Mouse (Mus musculus): ENCODE data around the gene Tmem178. TPM values are rescaled to one million over a fixed set of nuclear protein-coding genes. Genes with fewer than 3 reads are reported as not detected.

Gene Tmem178
- polyA plus RNA-seq, 1 experiment from 2014 or later: 30.5 TPM

DNA sequence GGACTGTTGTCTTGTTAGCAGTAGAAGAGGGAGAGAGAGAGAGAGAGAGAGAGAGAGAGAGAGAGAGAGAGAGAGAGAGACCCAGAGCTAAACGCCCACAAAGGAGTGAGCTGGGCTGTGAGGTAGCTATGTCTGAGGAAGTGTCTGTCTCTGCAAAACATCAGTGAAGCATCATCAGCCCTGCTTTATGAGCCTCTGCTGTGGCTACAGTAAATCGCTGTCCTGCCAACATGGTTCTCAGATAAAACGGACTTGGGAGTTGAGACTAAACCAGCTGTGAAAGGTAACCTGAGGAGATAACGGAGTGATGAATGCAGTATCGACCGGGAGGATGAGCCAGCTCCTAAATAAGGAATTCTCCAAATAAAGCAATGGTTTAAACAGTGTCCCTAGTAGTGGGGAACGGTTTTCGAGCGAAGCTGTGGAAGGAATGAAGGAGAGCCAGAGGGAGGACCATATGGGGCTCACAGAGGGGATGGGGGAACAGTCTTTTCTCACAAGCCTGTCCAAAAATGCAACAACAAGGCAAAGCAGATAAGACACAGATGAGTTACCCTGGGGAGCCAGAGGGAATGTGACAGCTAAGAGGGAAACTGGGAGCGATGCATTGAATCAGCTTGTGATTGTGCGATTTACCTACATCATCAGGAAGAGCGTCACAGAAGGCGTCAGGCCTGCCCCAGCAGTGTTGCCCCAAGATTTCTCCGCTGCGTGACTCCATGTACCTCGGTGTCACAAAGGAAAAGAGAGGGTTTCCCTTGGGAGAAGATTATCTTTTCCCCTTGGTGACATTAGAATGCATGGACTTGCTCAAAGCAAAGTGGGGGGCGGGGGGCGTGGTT is 66.6 kb downstream of the Tmem178 start:
- no peak overlapping the region for H3K4me3 ChIP-seq (replicated peaks; ENCODE audit: low read depth, low read length)
- H3K27ac ChIP-seq (replicated peaks; ENCODE audit: low read depth, low read length): peak overlapping the region; percentile 42
- no peak for ATAC-seq (ENCODE audit: low FRiP score, low TSS enrichment)
- H3K9me3 ChIP-seq (ENCODE audit: control insufficient read depth, low read length): no peaks in the 10 kb centered on the region
- no peak overlapping the region for H3K9ac ChIP-seq (replicated peaks; ENCODE audit: low read length)
- H3K4me1 ChIP-seq (ENCODE audit: control insufficient read depth, insufficient read depth, low read length): peaks cover 19% of the 10 kb centered on the region; the same call in 1 of the 2 replicates
- H3K36me3 ChIP-seq (ENCODE audit: control insufficient read depth, insufficient read depth, low read length): no peaks in the 10 kb centered on the region
- peak; percentile 38 for DNase-seq
- no peaks in the 10 kb centered on the region for H3K27me3 ChIP-seq (ENCODE audit: control insufficient read depth, insufficient read depth, low read length)
- H3K4me2 ChIP-seq (ENCODE audit: low read length): no peak overlapping the region
- 69% methylated on average over 18 of the region's 18 CpGs for WGBS

DNA sequence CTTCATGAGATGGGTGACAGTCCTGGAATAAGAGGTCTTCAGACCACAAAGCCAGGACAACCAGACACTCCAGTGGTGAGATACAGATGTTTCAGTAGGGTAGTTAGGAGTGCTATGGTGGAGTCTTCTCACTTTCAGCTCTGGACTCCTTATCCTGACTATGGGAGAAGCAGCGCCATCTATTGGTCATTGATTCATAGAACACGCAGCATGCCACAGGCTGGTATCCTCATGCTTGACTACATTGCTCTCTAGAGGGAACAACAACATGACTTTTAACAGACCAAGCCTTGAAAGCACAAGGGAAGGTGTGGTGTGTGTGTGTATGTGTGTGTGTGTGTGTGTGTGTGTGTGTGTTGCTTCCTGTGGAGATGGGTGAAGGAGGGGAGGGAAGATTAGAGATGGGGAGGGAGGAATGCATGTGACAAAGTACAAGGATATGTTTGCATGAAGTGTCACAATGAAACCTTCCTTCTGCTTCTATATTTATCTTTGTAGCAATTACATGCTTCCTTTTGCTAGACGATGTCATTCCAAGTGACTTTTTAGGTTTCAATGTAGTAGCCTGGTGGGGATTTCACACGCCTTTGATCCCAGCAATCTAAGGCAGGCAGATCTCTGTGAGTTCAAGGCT is 71.5 kb downstream of the Tmem178 start:
- Histone ChIP-seq H3K9ac (replicated peaks; ENCODE audit: low read length) (no peak overlapping the region), H3K4me2 (ENCODE audit: low read length) (no peak overlapping the region), H3K27ac (replicated peaks; ENCODE audit: low read depth, low read length) (no peak overlapping the region), H3K36me3 (ENCODE audit: control insufficient read depth, insufficient read depth, low read length) (no peaks in the 10 kb centered on the region), H3K4me1 (ENCODE audit: control insufficient read depth, insufficient read depth, low read length) (peaks cover 9% of the 10 kb centered on the region; the same call in 1 of the 2 replicates), H3K27me3 (ENCODE audit: control insufficient read depth, insufficient read depth, low read length) (no peaks in the 10 kb centered on the region), H3K4me3 (replicated peaks; ENCODE audit: low read depth, low read length) (no peak overlapping the region), H3K9me3 (ENCODE audit: control insufficient read depth, low read length) (no peaks in the 10 kb centered on the region)
- WGBS: 55% methylated on average over 4 of the region's 4 CpGs
- DNase-seq: peak; percentile 87
- no peak for ATAC-seq (ENCODE audit: low FRiP score, low TSS enrichment)

DNA sequence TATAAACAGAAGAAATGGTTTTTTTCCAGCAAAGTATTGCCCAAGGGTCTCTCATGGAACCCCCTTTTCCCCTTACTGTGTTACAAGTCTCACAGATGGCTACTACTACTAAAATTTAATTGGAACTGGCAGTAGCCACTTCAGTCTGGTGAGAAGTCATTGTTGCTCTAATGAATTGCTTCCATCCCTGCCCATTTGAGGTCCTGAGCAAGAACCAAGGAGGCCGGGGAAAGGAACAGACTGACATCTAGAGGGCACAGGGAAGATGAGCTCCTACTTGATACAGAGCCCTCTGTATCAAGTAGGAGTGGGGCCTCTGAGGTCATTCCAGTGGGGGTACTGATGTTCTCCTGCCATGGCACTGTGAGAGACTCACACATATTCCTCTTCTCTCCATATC is 72.7 kb downstream of the Tmem178 start:
- no peaks in the 10 kb centered on the region for H3K27me3 ChIP-seq (ENCODE audit: control insufficient read depth, insufficient read depth, low read length)
- WGBS: 36% methylated on average over 1 of the region's 1 CpGs
- H3K9me3 ChIP-seq (ENCODE audit: control insufficient read depth, low read length): no peaks in the 10 kb centered on the region
- ATAC-seq (ENCODE audit: low FRiP score, low TSS enrichment) (no peak; the same call in 1 of the 2 replicates), DNase-seq (peak; percentile 70)
- no peak overlapping the region for H3K9ac ChIP-seq (replicated peaks; ENCODE audit: low read length)
- H3K4me1 ChIP-seq (ENCODE audit: control insufficient read depth, insufficient read depth, low read length): no peaks in the 10 kb centered on the region
- H3K27ac ChIP-seq (replicated peaks; ENCODE audit: low read depth, low read length): no peak overlapping the region
- no peak overlapping the region for H3K4me2 ChIP-seq (ENCODE audit: low read length)
- no peaks in the 10 kb centered on the region for H3K36me3 ChIP-seq (ENCODE audit: control insufficient read depth, insufficient read depth, low read length)
- H3K4me3 ChIP-seq (replicated peaks; ENCODE audit: low read depth, low read length): no peak overlapping the region

DNA sequence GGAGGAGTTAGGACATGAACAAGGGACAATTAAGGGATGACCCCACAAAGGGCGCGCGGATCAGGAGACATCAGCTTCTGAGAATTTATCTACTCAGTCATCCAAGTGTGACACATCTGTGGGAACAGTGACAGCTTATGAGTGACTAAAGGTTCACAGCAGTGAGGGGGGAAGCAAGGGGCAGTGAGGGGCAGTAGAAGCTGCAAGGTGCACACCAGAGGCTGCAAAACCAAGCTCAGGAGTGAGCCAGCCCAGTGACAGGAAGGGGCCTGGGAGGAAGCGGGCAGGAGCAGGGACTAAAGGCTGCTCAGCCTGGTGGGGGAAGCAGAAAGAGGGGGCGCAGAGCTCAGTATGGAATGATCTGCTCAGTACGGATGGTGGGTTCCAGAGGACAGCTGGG is 82.9 kb downstream of the Tmem178 start:
- 88% methylated on average over 6 of the region's 6 CpGs for WGBS
- Histone ChIP-seq H3K4me3 (replicated peaks; ENCODE audit: low read depth, low read length) (no peak overlapping the region), H3K4me1 (ENCODE audit: control insufficient read depth, insufficient read depth, low read length) (no peaks in the 10 kb centered on the region), H3K9ac (replicated peaks; ENCODE audit: low read length) (no peak overlapping the region), H3K27me3 (ENCODE audit: control insufficient read depth, insufficient read depth, low read length) (no peaks in the 10 kb centered on the region), H3K9me3 (ENCODE audit: control insufficient read depth, low read length) (no peaks in the 10 kb centered on the region), H3K4me2 (ENCODE audit: low read length) (no peak overlapping the region), H3K36me3 (ENCODE audit: control insufficient read depth, insufficient read depth, low read length) (peaks cover 18% of the 10 kb centered on the region), H3K27ac (replicated peaks; ENCODE audit: low read depth, low read length) (no peak overlapping the region)
- ATAC-seq (ENCODE audit: low FRiP score, low TSS enrichment) (no peak), DNase-seq (no peak)

DNA sequence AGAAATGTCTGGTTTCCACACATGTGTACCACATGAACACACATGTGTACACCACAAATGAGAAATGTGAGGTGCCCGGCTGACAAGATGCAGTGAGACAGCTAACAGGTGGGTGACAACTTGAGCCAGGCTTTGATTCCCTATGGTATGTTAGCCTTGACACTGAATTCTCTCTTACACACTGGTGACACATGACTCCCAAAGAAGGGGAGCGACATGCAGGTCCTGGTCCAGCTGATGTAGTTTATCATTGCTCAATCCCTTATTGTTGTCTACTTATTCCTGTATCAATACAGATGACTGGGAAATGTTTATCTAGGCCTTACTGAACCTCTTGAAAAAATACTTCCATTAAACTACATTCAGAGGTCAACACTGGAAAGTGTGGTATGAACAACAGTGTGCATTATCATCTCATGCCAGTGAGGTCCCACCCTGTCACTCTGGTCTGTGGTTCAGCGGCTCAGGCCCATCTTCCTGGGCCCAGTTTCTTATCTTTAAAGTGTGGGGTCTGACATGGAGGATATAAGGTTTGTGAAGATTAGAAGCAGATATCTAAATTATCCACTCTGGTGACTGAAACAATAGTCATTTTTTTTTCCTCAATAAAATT is 87.5 kb downstream of the Tmem178 start:
- peaks cover 19% of the 10 kb centered on the region for H3K36me3 ChIP-seq (ENCODE audit: control insufficient read depth, insufficient read depth, low read length)
- no peak overlapping the region for H3K4me3 ChIP-seq (replicated peaks; ENCODE audit: low read depth, low read length)
- DNase-seq: no peak
- H3K27me3 ChIP-seq (ENCODE audit: control insufficient read depth, insufficient read depth, low read length): no peaks in the 10 kb centered on the region
- no peak overlapping the region for H3K9ac ChIP-seq (replicated peaks; ENCODE audit: low read length)
- no peak overlapping the region for H3K4me2 ChIP-seq (ENCODE audit: low read length)
- no peak for ATAC-seq (ENCODE audit: low FRiP score, low TSS enrichment)
- H3K27ac ChIP-seq (replicated peaks; ENCODE audit: low read depth, low read length): no peak overlapping the region
- H3K9me3 ChIP-seq (ENCODE audit: control insufficient read depth, low read length): no peaks in the 10 kb centered on the region
- whole genome bisulfite sequencing: 94% methylated on average over 3 of the region's 3 CpGs
- no peaks in the 10 kb centered on the region for H3K4me1 ChIP-seq (ENCODE audit: control insufficient read depth, insufficient read depth, low read length)

DNA sequence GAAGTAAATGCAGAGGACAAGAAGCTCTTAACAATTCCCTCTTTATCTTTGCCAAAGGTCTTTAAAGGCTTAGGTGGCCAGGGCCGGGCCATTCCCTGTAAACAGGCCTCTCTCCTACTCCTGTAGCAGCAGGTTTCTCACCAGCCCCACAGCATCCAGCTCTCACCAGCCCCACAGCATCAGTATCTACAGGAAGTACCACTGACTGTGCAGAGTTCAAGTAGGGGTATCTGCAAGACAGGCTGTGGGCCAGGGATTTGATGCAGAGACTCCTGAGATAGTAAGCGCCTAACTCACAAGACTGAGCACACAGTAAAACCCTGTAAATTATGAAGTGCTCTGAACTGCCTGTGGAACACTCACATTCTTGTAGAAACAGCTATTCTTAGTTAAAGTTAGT is 88.5 kb downstream of the Tmem178 start:
- H3K9me3 ChIP-seq (ENCODE audit: control insufficient read depth, low read length): no peaks in the 10 kb centered on the region
- H3K4me3 ChIP-seq (replicated peaks; ENCODE audit: low read depth, low read length): no peak overlapping the region
- H3K36me3 ChIP-seq (ENCODE audit: control insufficient read depth, insufficient read depth, low read length): peaks cover 22% of the 10 kb centered on the region
- no peak overlapping the region for H3K4me2 ChIP-seq (ENCODE audit: low read length)
- 81% methylated on average over 2 of the region's 2 CpGs for WGBS
- H3K4me1 ChIP-seq (ENCODE audit: control insufficient read depth, insufficient read depth, low read length): no peaks in the 10 kb centered on the region
- ATAC-seq (ENCODE audit: low FRiP score, low TSS enrichment): no peak
- H3K27ac ChIP-seq (replicated peaks; ENCODE audit: low read depth, low read length): no peak overlapping the region
- H3K27me3 ChIP-seq (ENCODE audit: control insufficient read depth, insufficient read depth, low read length): no peaks in the 10 kb centered on the region
- DNase-seq: no peak
- H3K9ac ChIP-seq (replicated peaks; ENCODE audit: low read length): no peak overlapping the region

DNA sequence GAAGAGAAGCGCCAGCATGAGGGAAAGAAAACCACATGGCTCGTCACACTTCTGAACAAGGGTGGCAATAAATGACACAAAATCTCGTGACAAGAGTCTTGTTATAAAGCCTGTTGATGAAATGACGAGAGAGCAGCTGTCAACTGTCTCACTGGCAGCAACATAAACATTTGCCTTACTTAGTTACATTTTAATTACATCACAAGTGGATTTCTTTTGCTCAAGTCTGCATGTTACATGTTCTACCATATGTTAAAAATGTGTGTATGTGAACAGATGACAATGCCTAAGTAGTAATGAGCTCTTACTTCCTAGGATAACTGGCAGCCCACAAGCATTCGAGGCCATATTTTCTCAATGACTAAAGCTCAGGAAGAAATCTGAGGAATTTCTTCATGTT is 90.9 kb downstream of the Tmem178 start:
- ATAC-seq (ENCODE audit: low FRiP score, low TSS enrichment) (no peak), DNase-seq (no peak)
- Histone ChIP-seq H3K4me3 (replicated peaks; ENCODE audit: low read depth, low read length) (no peak overlapping the region), H3K36me3 (ENCODE audit: control insufficient read depth, insufficient read depth, low read length) (peaks cover 30% of the 10 kb centered on the region), H3K4me1 (ENCODE audit: control insufficient read depth, insufficient read depth, low read length) (no peaks in the 10 kb centered on the region), H3K27ac (replicated peaks; ENCODE audit: low read depth, low read length) (no peak overlapping the region), H3K9me3 (ENCODE audit: control insufficient read depth, low read length) (no peaks in the 10 kb centered on the region), H3K9ac (replicated peaks; ENCODE audit: low read length) (no peak overlapping the region), H3K4me2 (ENCODE audit: low read length) (no peak overlapping the region), H3K27me3 (ENCODE audit: control insufficient read depth, insufficient read depth, low read length) (no peaks in the 10 kb centered on the region)
- WGBS: 89% methylated on average over 5 of the region's 5 CpGs

DNA sequence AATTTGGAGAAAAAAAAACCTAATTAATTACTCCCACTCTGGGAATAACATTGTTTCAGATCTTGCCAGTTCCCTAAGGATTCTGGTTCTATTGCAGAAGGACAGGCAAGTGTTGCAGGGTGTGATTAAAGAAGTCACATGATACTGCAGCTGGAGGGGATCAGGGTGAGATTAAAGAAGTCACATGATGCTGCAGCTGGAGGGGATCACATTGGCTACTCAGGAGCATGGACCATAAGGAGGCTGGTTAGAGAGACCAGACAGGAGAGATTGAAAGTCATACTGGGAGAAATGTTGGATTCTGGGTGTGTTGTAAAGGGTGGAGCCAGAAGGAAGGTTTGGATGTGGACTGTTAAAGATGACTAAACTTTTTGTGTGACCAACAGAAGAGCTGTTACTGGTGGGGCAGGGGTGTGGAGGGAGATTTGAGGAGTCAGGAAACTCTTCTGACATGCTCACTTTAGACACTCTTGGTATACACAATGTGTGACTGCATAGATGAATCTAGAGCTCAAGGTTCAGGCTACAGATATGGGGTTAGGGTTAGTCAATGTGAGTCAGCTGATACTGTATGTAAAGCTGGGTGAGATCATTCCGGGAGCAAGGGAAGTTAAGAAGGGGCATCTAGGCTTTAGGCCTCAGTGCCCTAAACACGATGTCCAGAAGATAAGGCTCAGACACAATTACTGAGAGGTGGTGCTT is 94.4 kb downstream of the Tmem178 start:
- no peak overlapping the region for H3K9ac ChIP-seq (replicated peaks; ENCODE audit: low read length)
- WGBS: 93% methylated on average over 2 of the region's 2 CpGs
- DNase-seq: no peak
- ATAC-seq (ENCODE audit: low FRiP score, low TSS enrichment): no peak
- H3K4me3 ChIP-seq (replicated peaks; ENCODE audit: low read depth, low read length): no peak overlapping the region
- no peak overlapping the region for H3K4me2 ChIP-seq (ENCODE audit: low read length)
- H3K27ac ChIP-seq (replicated peaks; ENCODE audit: low read depth, low read length): no peak overlapping the region
- peaks cover 38% of the 10 kb centered on the region for H3K36me3 ChIP-seq (ENCODE audit: control insufficient read depth, insufficient read depth, low read length)
- no peaks in the 10 kb centered on the region for H3K27me3 ChIP-seq (ENCODE audit: control insufficient read depth, insufficient read depth, low read length)
- H3K9me3 ChIP-seq (ENCODE audit: control insufficient read depth, low read length): no peaks in the 10 kb centered on the region
- no peaks in the 10 kb centered on the region for H3K4me1 ChIP-seq (ENCODE audit: control insufficient read depth, insufficient read depth, low read length)
